Comparison of ENCODE assay signal across 30 mouse cellular contexts in the genomic region with DNA sequence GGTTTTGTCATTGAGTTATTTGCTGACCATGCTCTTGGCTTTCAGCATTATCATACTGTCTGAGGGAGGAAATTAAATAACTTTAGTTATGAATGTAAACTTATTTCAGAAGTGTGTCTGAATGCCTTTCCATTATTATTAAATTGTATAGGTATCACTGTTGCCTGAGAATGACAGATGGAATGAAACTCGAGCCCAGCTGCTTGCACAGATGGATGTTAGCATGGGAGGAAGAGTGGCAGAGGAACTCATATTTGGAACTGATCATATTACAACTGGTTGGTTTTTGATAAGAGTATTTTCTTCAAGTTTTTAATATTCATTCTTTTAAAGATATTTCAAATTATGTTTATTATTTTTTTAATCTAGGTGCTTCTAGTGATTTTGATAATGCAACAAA. TPM values are rescaled to one million over a fixed set of nuclear protein-coding genes. Genes with fewer than 3 reads are reported as not detected.
A peak's percentile ranks its signal among the peaks of the same experiment; 100 is the strongest.
DNase-seq lines count a peak whose midpoint lies in the region; ATAC-seq lines count a peak whose summit lies in the region.
"Had no signal": no experiment of that assay in that cellular context is flagged by ENCODE, and none has a peak within 500 bp of the region (broad histone marks: within the 10 kb centered on the region; RNA-seq: fewer than 3 reads in every experiment).

No protein-coding gene starts in this region.

- peak; percentile 23 for DNase-seq in midbrain, embryonic 11.5 days (ENCODE audit: low spot score, missing footprints)
- DNase-seq in midbrain, embryonic 10.5 days (ENCODE audit: low spot score), result no peak
- DNase-seq in layer of hippocampus, adult 18-20 months (ENCODE audit: low spot score in 2 of 2), result peak; percentile 56 to 78
- DNase-seq in layer of hippocampus, adult 9-10 months (ENCODE audit: low spot score), result peak; percentile 38
- DNase-seq in layer of hippocampus, postnatal 36 days, result peak; percentile 55 to 58
- no peak for DNase-seq in adrenal gland, adult 2 months
- no peak for DNase-seq in thymus, postnatal 36 days
- DNase-seq: adrenal gland, adult 8-10 months; adrenal gland, postnatal 25 days; B cell, adult 2 months; cerebellum, adult 11 months; cerebellum, postnatal 10 days; cerebellum, postnatal 36 days; forebrain, postnatal 0 days; gastrocnemius, postnatal 25 days; heart, adult 18-20 months; heart, postnatal 14 days; heart, postnatal 4 days had no signal

- H3K4me1 ChIP-seq in midbrain, embryonic 11.5 days (ENCODE audit: control insufficient read depth, insufficient read depth, low read length), result no peaks in the 10 kb centered on the region
- no peaks in the 10 kb centered on the region for H3K4me1 ChIP-seq in midbrain, embryonic 10.5 days
- H3K4me1 ChIP-seq in intestine, embryonic 16.5 days (ENCODE audit: control insufficient read depth, insufficient read depth, low read length), result no peaks in the 10 kb centered on the region
- H3K4me1 ChIP-seq: embryonic facial prominence, embryonic 12.5 days; embryonic facial prominence, embryonic 15.5 days; heart, embryonic 13.5 days had no signal

- ATAC-seq in midbrain, embryonic 11.5 days (ENCODE audit: low FRiP score), result no peak
- no peak for ATAC-seq in intestine, embryonic 16.5 days
- ATAC-seq: forebrain, embryonic 14.5 days; forebrain, postnatal 0 days; hindbrain, postnatal 0 days; inflammation-experienced regulatory T-cells, adult 6 months had no signal

- no peaks in the 10 kb centered on the region for H3K27me3 ChIP-seq in midbrain, embryonic 11.5 days (ENCODE audit: control insufficient read depth, insufficient read depth, low read length)
- no peaks in the 10 kb centered on the region for H3K27me3 ChIP-seq in midbrain, embryonic 10.5 days (ENCODE audit: low read depth, poor library complexity, severe bottlenecking)
- H3K27me3 ChIP-seq in intestine, embryonic 16.5 days (replicated peaks; ENCODE audit: control insufficient read depth, insufficient read depth, low read length), result no peaks in the 10 kb centered on the region
- H3K27me3 ChIP-seq: embryonic facial prominence, embryonic 12.5 days; embryonic facial prominence, embryonic 15.5 days; heart, embryonic 13.5 days had no signal

- 88% methylated on average over 1 of the region's 1 CpGs for WGBS in midbrain, embryonic 11.5 days
- WGBS in midbrain, embryonic 10.5 days, result 91% methylated on average over 1 of the region's 1 CpGs
- WGBS in intestine, embryonic 16.5 days, result 88% methylated on average over 1 of the region's 1 CpGs

- H3K4me3 ChIP-seq in midbrain, embryonic 11.5 days (ENCODE audit: low read depth, low read length), result no peak overlapping the region
- H3K4me3 ChIP-seq in midbrain, embryonic 10.5 days, result no peak overlapping the region
- H3K4me3 ChIP-seq in intestine, embryonic 16.5 days (ENCODE audit: low read length), result no peak overlapping the region
- H3K4me3 ChIP-seq: embryonic facial prominence, embryonic 12.5 days; embryonic facial prominence, embryonic 15.5 days; heart, embryonic 13.5 days had no signal

- no peak overlapping the region for H3K9ac ChIP-seq in midbrain, embryonic 11.5 days (ENCODE audit: low read length)
- no peak overlapping the region for H3K9ac ChIP-seq in intestine, embryonic 16.5 days (ENCODE audit: low read depth, low read length)
- H3K9ac ChIP-seq: embryonic facial prominence, embryonic 12.5 days; embryonic facial prominence, embryonic 15.5 days; forebrain, postnatal 0 days; heart, embryonic 13.5 days; hindbrain, embryonic 14.5 days had no signal

- H3K36me3 ChIP-seq in midbrain, embryonic 11.5 days (ENCODE audit: control insufficient read depth, insufficient read depth, low read length), result peaks cover 18% of the 10 kb centered on the region
- H3K36me3 ChIP-seq in midbrain, embryonic 10.5 days, result peaks cover 97% of the 10 kb centered on the region
- H3K36me3 ChIP-seq in intestine, embryonic 16.5 days (ENCODE audit: control insufficient read depth, insufficient read depth, low read length), result peaks cover 8% of the 10 kb centered on the region; the same call in 1 of the 2 replicates

- H3K4me2 ChIP-seq in midbrain, embryonic 11.5 days, result no peak overlapping the region
- H3K4me2 ChIP-seq in intestine, embryonic 16.5 days (ENCODE audit: low read depth, low read length), result no peak overlapping the region
- H3K4me2 ChIP-seq: embryonic facial prominence, embryonic 12.5 days; embryonic facial prominence, embryonic 15.5 days; heart, embryonic 13.5 days; hindbrain, embryonic 14.5 days had no signal

- H3K9me3 ChIP-seq in midbrain, embryonic 11.5 days (ENCODE audit: control insufficient read depth, low read length), result no peaks in the 10 kb centered on the region
- H3K9me3 ChIP-seq in midbrain, embryonic 10.5 days (replicated peaks), result no peaks in the 10 kb centered on the region
- H3K9me3 ChIP-seq in intestine, embryonic 16.5 days (ENCODE audit: control insufficient read depth, low read length), result no peaks in the 10 kb centered on the region
- H3K9me3 ChIP-seq: embryonic facial prominence, embryonic 12.5 days; embryonic facial prominence, embryonic 15.5 days; heart, embryonic 13.5 days had no signal

- H3K27ac ChIP-seq in midbrain, embryonic 11.5 days (ENCODE audit: low read depth, low read length), result no peak overlapping the region
- no peak overlapping the region for H3K27ac ChIP-seq in midbrain, embryonic 10.5 days (replicated peaks)
- no peak overlapping the region for H3K27ac ChIP-seq in intestine, embryonic 16.5 days (ENCODE audit: low read length)
- H3K27ac ChIP-seq: embryonic facial prominence, embryonic 12.5 days; embryonic facial prominence, embryonic 15.5 days; heart, embryonic 13.5 days; hindbrain, embryonic 14.5 days; hindbrain, postnatal 0 days had no signal

RNA-seq across cellular contexts. Expression of a gene that starts 12.9 kb away (rescaled TPM):
- not detected in 2 replicates for polyA plus RNA-seq in midbrain, embryonic 11.5 days (2014; fragmentation: Nextera tagmentation; extraction: Ambion mirVana)
- polyA plus RNA-seq in midbrain, embryonic 10.5 days (2016; fragmentation: Nextera tagmentation; extraction: Ambion mirVana), result not detected in 2 replicates
- under 1 TPM in 1 of 2 experiments, not detected in 1; 0.28 TPM for total RNA-seq in layer of hippocampus, adult 18-20 months (2021)
- under 1 TPM in 1 of 2 experiments, not detected in 1; 0.28 TPM for total RNA-seq in layer of hippocampus, postnatal 36 days (2021)
- not detected in 2 replicates for polyA plus RNA-seq in intestine, embryonic 16.5 days (2015; fragmentation: Nextera tagmentation; extraction: Ambion mirVana)
- not detected for total RNA-seq in adrenal gland, adult 2 months (2021)
- not detected in 2 replicates for polyA plus RNA-seq in adrenal gland, adult 2 months (2012; rRNA removed)
- total RNA-seq: gastrocnemius, postnatal 25 days; heart, adult 18-20 months; heart, postnatal 14 days; heart, postnatal 4 days; MEL had no signal
- polyA plus RNA-seq: embryonic facial prominence, embryonic 12.5 days; embryonic facial prominence, embryonic 15.5 days; gonadal fat pad, adult 2 months; heart, embryonic 13.5 days; heart, embryonic 16.5 days; hindbrain, embryonic 11.5 days; inflammation-experienced regulatory T-cells, adult 6 months had no signal

RNA-seq across cellular contexts. Expression of a gene that starts 38.2 kb away (rescaled TPM):
- 87.5 and 98.9 TPM in 2 replicates for polyA plus RNA-seq in midbrain, embryonic 11.5 days (2014; fragmentation: Nextera tagmentation; extraction: Ambion mirVana)
- polyA plus RNA-seq in midbrain, embryonic 10.5 days (2016; fragmentation: Nextera tagmentation; extraction: Ambion mirVana), result 73.5 and 79.3 TPM in 2 replicates
- 10 to 100 TPM; 88.7 to 90.4 TPM for total RNA-seq in layer of hippocampus, adult 18-20 months (2021)
- total RNA-seq in layer of hippocampus, postnatal 36 days (2021), result 100 to 1,000 TPM in 1 of 2 experiments, 10 to 100 TPM in 1; 92.5 to 101 TPM
- polyA plus RNA-seq in intestine, embryonic 16.5 days (2015; fragmentation: Nextera tagmentation; extraction: Ambion mirVana), result 58.7 and 59.2 TPM in 2 replicates
- 100 to 1,000 TPM in 1 of 2 experiments, 10 to 100 TPM in 1; 94.5 to 124 TPM for total RNA-seq in adrenal gland, adult 2 months (2021)
- 0.75 and 1.1 TPM in 2 replicates for polyA plus RNA-seq in adrenal gland, adult 2 months (2012; rRNA removed)

RNA-seq across cellular contexts. Expression of a gene that starts 38.5 kb away (rescaled TPM):
- 11.7 and 14.3 TPM in 2 replicates for polyA plus RNA-seq in midbrain, embryonic 11.5 days (2014; fragmentation: Nextera tagmentation; extraction: Ambion mirVana)
- polyA plus RNA-seq in midbrain, embryonic 10.5 days (2016; fragmentation: Nextera tagmentation; extraction: Ambion mirVana), result 16.8 and 18.1 TPM in 2 replicates
- total RNA-seq in layer of hippocampus, adult 18-20 months (2021), result under 1 TPM; 0.52 to 0.79 TPM
- under 1 TPM; 0.40 to 0.53 TPM for total RNA-seq in layer of hippocampus, postnatal 36 days (2021)
- 5.9 and 7.8 TPM in 2 replicates for polyA plus RNA-seq in intestine, embryonic 16.5 days (2015; fragmentation: Nextera tagmentation; extraction: Ambion mirVana)
- under 1 TPM; 0.55 to 0.97 TPM for total RNA-seq in adrenal gland, adult 2 months (2021)
- 0.09 TPM in 1 of 2 replicates, not detected in the other for polyA plus RNA-seq in adrenal gland, adult 2 months (2012; rRNA removed)

Comparison
In these comparisons a context has a peak if more than half of its experiments do, and no peak if none do; other contexts are left out.
1. DNase-seq: peak in midbrain, embryonic 11.5 days (single experiment), layer of hippocampus, adult 18-20 months (2 of 2), layer of hippocampus, adult 9-10 months (single experiment) and layer of hippocampus, postnatal 36 days (2 of 2); none in midbrain, embryonic 10.5 days (single experiment), adrenal gland, adult 2 months (single experiment) and thymus, postnatal 36 days (0 of 2).
2. RNA of a gene that starts 38.2 kb away (polyA plus RNA-seq): 87.5 to 98.9 TPM in midbrain, embryonic 11.5 days, 73.5 to 79.3 TPM in midbrain, embryonic 10.5 days and 58.7 to 59.2 TPM in intestine, embryonic 16.5 days; 0.75 to 1.1 TPM in adrenal gland, adult 2 months; every median in the first group is over 10 times any median in the second.